Mouse (Mus musculus) heart, adult 11 months (tissue): ENCODE results near the gene Vmn1r194.
A peak's percentile ranks its signal among the peaks of the same experiment; 100 is the strongest.
"Not testable (repeated sequence)": the region's sequence is repeated elsewhere in the genome, so short reads cannot be mapped to it uniquely, and the experiment has no call there.

Experiments used
- DNase-seq: peaks from one replicate; pipeline ENCODE4 v3.0.0; 2022

Vmn1r194 gene

GRCm38 (mm10) chr13:22243915-22244314 lies at the start of gene Vmn1r194:
Vmn1r194 (plus strand) TSS chr13:22244215.
- DNase-seq, result no peak

- DNase-seq, result not testable (repeated sequence)
Observed at GRCm38 (mm10) chr13:22223060-22223459, 21.0 kb upstream of the Vmn1r194 start, which contains the start of gene Vmn1r193. Vmn1r193 (minus strand) TSS chr13:22223160.

DNA sequence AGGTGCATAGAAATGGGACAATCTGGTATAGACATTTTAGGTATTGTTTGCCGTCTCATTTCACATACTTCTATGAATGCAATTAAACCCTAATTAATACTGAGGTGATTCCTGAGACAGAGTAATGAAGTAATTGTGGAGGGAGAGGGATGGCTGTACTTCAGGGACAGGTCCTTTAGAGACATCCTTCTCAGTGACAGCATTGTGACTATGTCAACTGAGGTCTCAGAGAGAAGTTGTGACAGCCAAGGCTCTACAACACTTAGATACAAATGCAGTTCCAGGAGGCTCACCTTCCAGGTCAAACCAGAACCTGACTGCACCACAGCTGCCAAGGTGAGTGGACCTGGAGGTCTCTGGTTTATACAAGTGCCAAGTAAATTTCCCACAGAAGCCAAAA lies 26.2 kb downstream of the Vmn1r194 start, which contains the start of gene Vmn1r195:
Vmn1r195 (plus strand) TSS at position 301 of the 400 bp plus-strand sequence.
- DNase-seq, result peak; percentile 16

- no peak for DNase-seq
Observed at GRCm38 (mm10) chr13:22271721-22272120, 27.7 kb downstream of the Vmn1r194 start.

DNA sequence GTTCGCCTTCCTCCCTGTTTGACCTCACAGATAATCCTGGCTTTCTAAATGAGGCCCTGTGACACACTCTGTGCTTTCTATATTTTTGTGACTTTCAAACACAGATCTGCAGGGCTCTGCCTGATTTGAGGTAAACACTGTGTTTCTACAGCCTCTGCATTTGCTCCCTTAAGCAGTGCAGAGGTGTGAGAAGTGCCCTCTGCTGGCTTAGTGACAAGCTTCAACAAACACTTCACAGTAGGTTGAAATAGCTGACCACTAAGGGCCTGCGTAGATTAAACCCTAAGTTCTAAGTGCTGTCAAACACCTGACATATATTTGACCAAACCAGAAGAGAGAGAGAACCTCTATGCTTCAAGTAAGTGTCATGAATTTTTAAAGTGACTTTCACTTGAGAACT lies 40.6 kb downstream of the Vmn1r194 start:
- DNase-seq, result peak; percentile 57

- DNase-seq, result no peak
Observed at GRCm38 (mm10) chr13:22289620-22290019, 45.6 kb downstream of the Vmn1r194 start, which contains the start of gene Vmn1r196. Vmn1r196 (plus strand) TSS chr13:22289920.
